Mouse (Mus musculus) adrenal gland, postnatal 14 days (tissue): ENCODE results near the gene Hcn4. TPM values are rescaled to one million over a fixed set of nuclear protein-coding genes. Genes with fewer than 3 reads are reported as not detected.

Experiments
- DNase-seq: peaks from one replicate; pipeline ENCODE4 v3.0.0; 2021; ENCODE audit warnings: mixed read lengths
- total RNA-seq: library from RNA; stranded (reverse); gene quantifications from 2 replicates; pipeline ENCODE4 v1.2.3, GENCODE M21; 2021

The Hcn4 gene
- total RNA-seq, 1 experiment from 2014 or later: 0.56 TPM

DNA sequence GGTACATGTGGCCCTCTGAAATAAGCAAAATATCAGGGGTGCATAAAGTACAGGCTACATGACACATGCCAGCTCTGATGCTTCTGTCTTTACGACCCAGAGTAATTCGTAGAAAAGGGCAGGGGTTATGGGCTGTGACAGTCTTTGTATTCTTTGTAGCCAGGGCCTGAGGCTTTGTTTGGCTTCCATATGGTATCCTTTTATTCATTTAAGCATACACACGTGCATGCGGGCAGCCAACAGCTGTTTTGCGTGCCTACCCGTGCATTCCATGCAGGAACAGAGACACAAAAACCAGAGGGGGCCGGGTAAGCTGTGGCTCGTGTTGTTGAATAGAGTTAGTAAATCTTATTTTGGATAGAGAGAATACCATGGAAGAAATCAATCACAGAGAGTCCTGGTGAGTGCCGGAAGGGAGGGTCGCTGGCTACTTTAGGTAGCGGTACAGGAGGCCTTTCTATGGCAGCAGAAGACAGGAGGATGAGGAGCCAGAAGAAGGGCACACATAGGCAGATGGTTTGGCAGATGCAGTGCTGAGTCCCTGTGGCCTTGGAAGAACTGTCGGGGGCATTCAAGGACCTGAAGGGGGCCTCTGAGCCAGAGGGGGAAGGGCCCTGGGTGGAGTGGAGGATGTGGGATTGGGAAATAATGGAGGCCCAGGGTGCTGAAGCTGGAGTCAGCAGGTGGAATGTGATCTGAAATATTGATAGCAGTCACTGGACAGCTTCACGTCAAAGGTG is 26.5 kb downstream of the Hcn4 start:
- DNase-seq: no peak

DNA sequence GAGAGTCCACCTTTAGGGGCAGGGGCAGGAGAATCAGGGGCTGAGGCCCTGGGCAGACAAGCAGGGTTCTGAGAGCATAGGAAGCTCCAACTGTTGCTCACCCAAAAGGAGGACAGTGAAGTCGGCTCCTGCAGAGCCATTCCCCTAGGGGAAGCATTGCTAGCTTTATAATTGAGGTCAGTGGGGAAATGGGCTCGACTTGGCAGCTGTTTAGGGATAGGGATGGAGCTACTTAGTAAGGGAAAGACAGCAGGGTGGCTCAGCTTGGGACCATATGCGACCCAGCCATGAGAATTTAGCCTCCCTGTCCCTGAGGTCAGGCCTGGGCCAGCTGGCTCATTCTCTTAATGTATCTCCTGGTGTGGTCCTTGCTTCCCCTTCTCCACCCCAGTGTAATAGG is 31.7 kb downstream of the Hcn4 start:
- no peak for DNase-seq

DNA sequence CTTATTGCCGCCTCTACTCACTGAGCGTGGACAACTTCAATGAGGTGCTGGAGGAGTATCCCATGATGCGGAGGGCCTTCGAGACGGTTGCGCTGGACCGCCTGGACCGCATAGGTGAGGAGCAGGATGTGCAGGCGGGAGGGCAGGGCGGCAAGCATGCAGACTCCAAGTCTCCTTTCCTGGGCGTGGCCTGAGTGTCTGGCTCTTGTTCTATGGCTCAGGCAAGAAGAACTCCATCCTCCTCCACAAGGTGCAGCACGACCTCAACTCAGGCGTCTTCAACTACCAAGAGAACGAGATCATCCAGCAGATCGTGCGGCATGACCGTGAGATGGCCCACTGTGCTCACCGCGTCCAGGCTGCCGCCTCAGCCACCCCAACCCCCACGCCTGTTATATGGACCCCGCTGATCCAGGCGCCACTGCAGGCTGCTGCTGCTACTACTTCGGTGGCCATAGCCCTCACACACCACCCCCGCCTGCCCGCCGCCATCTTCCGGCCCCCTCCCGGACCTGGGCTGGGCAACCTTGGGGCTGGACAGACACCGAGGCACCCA is 35.9 kb downstream of the Hcn4 start:
- peak; percentile 31 for DNase-seq

DNA sequence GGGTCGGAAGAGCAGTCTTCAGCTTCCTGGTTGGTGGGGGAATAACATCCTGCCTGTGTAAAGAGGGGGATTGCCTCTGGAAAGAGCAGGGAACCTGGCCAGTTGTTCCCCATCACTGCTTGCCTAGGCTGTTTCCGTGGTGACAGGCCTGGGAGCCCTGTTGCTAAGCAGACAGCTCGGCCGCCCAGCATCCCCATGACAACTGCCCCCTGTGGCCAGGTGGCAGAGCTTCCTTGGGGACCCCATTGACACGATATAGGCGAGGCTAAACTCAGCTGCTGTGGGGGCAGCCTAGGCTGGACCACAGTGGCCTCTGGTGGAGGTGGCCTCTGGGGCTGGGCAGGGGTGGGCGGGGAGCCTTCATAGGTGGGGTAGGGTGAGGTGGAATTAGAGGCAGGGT is 40.6 kb downstream of the Hcn4 start:
- DNase-seq: no peak

DNA sequence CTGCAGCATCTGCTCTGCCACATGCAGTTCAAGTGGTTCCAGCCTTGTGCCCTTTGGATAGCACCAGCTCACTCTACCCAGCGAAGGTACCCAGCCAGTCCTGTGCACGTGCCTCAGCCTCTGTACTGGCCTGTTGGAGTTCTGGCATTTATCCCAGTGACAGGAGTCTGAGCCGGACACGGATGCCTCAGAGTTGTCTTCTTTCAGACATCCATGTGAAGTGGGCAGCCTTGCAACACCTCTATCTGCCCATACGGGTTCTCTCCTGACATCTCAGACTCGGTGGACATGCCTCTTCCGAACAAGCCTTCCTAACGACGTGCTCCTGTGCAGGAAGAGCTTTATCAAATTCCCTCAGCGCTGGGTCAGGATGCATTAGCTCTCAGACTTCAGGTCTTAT is 47.9 kb downstream of the Hcn4 start:
- DNase-seq: no peak

DNA sequence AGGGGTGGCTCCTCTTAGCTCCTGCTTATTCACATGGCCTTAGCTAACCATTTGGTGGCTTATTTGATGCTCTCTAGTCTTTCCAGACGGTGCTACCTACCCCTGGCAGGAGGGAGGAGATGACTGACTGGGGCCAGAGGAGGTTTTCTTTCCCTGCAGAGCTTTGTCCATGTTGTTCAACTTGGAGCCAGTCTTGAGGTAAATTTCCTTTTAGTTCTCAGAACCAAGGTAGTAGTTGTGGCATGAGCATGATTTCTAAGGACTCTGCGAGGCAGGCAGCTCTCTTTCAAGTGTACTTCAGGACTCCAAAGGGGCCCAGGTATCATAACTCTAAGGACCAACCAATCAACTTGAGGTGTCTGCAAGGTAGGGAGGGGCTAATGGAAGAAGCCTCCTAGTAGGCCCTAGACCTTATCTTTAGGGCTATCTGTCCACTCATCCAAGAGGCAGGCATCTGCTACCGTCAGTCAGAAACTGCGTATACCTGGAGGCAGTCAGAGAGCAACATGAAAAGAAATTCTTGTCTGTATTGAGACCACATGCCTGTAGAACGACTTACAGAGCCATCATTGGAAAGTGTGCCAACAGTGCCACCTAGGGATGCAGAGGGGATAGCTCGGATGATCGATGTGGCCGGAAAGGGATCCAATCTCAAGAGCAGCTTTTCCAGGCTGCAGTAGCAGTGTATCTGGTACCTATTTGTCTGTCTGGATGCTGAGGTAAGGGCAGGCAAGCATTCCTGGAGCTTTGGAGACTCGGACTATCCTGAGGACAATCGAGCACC is 50.5 kb downstream of the Hcn4 start:
- DNase-seq: peak; percentile 75

DNA sequence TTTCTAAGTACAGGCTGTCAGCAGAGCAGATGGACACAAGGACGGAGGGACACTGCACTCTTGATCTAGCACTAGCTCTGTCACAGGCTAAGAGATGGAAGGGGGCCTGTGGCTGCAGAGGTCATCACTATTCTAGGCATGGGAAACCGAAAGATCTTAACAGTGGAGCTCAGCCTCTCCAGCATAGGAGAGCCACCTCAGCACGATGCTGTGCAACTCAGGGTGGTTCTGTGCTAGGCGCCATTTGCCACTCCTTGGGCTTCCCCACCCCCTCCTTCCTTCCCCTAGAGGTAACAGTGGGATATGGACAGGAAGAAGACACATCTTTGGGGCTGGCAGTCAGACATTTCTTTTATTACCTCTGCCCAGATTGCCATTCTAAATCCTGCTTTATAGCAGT is 51.1 kb downstream of the Hcn4 start:
- DNase-seq: no peak

DNA sequence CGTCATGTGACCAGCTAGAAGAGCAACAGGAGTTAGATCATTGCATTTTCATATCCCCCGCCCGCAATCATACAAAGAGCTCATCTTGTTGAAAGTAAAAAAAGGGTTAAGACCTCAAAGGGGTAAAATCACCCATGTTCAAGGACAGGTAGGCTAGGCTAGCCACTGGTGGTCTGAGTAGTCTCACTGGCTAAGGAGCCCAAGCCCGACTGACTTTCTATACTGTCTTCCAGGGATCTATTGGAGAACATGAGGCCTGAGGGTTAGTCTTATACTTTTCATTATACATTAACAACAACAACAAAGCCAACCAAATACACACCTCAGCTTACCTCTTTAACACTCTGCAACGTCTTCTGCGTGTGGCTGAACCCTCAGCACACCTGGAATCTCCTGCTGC is 52.2 kb downstream of the Hcn4 start:
- no peak for DNase-seq

DNA sequence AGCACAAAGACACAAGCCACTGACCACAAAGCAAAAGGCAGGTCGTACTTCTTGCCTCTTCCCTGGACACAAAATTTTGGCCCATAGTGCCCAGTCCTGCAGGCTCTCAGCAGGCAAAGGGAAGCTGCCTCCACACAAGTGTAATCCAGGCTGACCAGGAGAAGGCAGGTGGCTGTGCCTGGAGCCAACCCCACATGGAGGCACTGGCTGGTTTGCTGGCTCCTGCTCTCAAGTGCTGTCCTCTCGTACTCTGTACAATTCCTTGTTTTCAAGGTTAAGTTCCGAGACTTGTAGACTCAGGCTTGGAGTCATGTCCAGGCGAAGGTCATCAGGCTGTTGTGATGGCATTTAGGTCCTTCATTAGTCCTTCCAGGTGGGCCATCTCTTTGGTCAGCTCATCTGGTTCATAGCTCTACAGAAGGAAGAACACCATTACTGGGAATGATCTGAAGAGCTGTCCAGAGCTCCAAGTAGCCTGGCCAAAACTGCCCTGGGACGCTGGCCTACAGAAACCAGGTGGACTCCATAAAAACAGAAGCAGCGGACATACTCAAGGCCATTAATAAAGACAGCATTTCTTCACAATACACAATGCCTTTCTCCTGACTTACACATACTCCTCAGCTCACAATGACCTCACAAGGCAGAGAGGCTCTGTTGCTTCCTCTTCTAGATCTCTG is 53.9 kb downstream of the Hcn4 start:
- DNase-seq: no peak

DNA sequence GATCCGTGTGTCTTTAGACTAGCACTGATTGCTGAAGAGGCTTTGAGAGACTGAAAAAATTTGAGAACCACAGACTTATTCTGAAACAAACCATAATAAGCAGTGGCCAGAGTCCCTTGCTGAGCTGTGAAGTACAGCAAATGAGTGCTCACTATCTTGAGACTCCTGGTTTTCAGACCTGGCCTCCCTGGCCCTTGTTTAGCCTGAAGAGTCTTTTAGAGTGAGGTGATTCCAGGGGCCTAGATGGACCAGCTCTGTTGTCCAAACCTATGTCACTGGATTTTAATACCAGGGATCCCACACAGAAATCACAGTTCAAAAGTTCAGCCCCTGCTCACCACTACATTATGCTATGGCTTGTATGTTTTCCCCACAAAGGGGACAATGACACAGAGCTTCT is 56.6 kb downstream of the Hcn4 start:
- DNase-seq: no peak

DNA sequence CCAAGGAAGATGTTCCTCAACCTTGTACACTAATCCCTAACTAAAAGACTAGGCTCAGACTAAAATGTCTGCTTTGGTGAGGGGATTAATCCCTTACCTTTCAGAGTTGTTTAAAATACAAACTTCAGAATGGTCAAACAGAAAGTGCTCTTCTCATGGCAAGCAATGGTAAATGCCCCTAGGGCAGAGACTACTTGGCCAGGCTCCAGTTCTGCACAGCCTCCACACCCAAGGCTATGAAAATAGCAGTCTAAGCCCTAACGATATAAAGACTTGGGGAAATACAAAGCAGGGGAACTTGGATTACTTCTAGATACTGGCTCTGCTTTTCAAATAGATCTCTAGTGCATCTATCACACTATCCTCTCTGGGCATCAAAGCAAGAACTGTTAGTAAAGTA is 59.5 kb downstream of the Hcn4 start:
- no peak for DNase-seq

DNA sequence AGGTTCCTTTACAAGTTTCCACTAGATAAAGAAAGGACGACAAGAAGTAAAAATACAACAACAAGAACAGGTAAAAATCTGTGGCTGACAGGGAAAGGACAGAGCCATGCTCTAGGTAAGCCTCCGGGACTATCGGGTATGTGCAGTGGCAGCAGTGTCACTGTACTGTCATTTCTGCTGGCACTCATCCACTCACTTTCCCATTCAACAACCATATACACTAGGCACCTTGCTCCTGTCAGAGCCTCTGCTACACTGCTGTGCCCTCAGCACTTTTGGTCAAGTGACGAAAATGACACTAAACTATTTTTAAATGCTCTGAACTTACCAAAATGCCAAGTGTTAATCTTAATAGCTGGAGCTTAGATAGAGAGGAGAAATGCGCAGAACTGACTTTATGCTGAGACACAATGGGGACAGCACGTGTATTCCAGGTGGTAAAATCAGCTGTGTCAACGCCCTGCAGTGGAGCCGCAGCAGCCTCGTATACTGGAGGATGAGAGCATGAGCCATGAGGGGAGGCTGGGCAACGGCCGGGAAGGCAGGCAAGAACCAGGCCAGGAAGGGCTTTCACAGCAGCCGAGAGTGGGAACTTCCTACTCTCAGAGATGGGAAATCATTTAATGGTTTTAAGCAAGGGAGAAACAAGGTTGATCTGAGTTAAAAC is 66.7 kb downstream of the Hcn4 start:
- DNase-seq: no peak

DNA sequence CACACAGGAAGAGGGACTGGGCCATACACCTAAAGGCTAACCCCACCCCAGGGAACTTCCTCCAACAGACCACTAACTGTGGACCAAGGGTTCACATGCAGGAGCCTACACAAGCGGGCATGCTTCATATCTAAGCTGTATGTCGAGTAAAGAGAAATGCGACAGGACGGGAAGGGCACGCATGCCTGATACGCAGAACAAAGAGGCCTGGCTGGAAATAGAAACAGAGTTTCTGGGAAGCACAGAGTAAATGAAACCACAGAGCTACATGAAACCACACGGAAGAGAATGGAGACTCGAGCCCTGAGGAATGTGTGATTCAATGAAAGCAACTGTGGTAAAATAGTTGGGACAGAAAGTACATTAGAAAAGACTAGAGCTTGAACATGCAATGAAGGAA is 67.7 kb downstream of the Hcn4 start:
- no peak for DNase-seq

DNA sequence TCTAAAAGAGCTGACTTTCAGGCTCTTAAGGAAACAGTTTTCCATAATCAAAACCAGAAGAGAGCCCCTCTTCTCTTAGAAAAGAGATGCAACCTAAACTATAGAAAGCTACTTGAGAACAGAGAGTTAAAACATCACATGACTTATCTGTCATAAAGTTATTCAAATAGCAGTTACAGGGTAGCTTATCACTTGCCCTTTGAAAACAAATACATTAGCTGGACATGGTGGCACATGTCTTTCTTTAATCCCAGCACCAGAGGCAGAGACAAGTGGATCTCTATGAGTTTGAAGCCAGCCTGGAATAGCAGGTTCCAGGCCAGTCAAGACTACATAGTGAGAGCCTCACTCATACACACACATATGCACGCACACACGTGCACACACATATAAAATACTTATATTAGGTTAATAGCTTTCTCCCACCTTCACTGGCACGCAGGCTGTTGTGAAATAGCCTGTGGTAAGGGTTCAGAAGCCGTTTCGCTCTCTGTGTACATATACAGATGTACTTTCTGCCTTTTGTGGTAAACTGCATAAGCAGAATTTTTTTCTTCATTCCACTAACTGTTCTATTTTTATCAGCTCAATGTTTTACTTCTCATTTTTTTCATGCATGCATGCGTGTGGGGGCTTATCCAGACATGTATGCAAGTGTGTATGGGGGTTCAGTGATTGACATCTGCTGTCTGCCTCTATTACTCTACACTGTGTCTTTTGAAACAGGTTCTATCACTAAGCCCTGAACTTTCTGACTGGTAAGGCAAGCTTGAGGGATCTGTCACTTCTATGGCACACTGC is 68.8 kb downstream of the Hcn4 start:
- no peak for DNase-seq

DNA sequence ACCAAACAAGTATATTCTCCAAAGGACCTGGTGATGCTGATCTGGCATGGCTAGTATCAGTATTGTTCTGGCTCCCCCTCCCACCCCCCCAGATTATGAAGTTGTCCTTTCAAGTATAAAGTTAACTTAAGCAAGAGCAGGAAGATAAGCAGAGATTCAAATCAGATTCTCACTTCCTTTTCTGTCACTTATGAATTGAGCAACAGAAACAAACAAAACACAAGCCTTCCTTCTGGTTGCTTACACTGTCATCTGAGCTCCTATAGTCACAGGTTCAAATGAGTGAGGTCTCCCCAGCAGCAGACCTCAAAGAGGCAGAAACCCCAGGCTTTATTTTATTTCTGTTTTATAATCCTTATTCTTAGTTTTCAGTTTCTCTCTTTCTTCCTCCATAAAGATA is 76.4 kb downstream of the Hcn4 start:
- DNase-seq: no peak

DNA sequence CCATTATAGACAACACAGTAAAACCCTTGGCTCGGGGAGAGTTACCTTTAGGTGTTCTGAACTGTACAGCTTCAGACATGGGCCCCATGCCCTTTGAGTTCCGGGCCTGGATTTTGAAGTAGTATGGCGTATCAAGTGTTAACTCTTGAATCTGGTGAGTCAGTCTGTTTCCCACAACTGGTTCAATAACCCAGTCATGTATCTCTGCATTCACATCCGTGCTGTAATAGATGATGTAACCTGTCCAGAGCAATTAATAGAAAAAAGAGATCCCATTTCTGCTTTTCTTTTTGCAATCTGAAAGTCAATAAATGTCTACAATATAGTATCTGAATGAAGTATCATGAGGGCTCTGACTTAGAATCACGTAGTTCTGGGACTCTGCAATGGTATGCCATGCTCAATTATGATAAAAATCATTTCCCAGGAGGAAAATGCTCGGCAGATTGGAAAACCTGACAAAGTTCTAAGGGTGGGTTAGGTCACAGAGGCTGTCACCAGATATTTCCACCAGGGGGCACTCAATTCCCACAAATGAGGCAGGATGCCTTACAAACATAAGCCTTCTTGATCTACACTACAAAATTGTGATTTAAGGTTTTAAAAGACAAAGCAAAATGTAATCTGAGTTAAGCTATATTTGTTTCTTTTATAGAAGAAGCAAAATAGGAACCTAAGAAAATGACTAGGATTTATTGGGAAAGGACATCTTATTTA is 79.8 kb downstream of the Hcn4 start:
- DNase-seq: peak; percentile 69
